ENCODE assay signal across 15 mouse cellular contexts in genomic region chr1:171979969-171980730, GRCm38 (mm10). TPM values are rescaled to one million over a fixed set of nuclear protein-coding genes. Genes with fewer than 3 reads are reported as not detected.
A peak's percentile ranks its signal among the peaks of the same experiment; 100 is the strongest.
DNase-seq lines count a peak whose midpoint lies in the region; ATAC-seq and TF ChIP-seq lines count a peak whose summit lies in the region.
"Had no signal": no experiment of that assay in that cellular context is flagged by ENCODE, and none has a peak within 500 bp of the region (broad histone marks: within the 10 kb centered on the region; RNA-seq: fewer than 3 reads in every experiment).

No protein-coding gene starts in this region.

- WGBS in forebrain, embryonic 11.5 days: 52% methylated on average over 13 of the region's 13 CpGs
- 45% methylated on average over 13 of the region's 13 CpGs for WGBS in midbrain, embryonic 12.5 days

- H3K36me3 ChIP-seq in forebrain, embryonic 11.5 days (ENCODE audit: control insufficient read depth, insufficient read depth, low read length): no peaks in the 10 kb centered on the region
- no peaks in the 10 kb centered on the region for H3K36me3 ChIP-seq in midbrain, embryonic 12.5 days
- H3K36me3 ChIP-seq: embryonic facial prominence, embryonic 12.5 days; limb, embryonic 15.5 days; neural tube, embryonic 15.5 days had no signal

- no peak overlapping the region for H3K27ac ChIP-seq in forebrain, embryonic 11.5 days (ENCODE audit: low read depth, low read length)
- no peak overlapping the region for H3K27ac ChIP-seq in midbrain, embryonic 12.5 days (replicated peaks)
- H3K27ac ChIP-seq in left cerebral cortex, adult 2 months: no peak overlapping the region
- H3K27ac ChIP-seq: embryonic facial prominence, embryonic 12.5 days; limb, embryonic 15.5 days; neural tube, embryonic 15.5 days had no signal

- H3K9me3 ChIP-seq in forebrain, embryonic 11.5 days (ENCODE audit: control insufficient read depth, low read length): no peaks in the 10 kb centered on the region
- H3K9me3 ChIP-seq in midbrain, embryonic 12.5 days: no peaks in the 10 kb centered on the region
- H3K9me3 ChIP-seq: embryonic facial prominence, embryonic 12.5 days; limb, embryonic 15.5 days; neural tube, embryonic 15.5 days had no signal

- intact Hi-C loops in left cerebral cortex, adult 2 months (cut with DNase I): no loop called here

- no peak overlapping the region for H3K9ac ChIP-seq in forebrain, embryonic 11.5 days (ENCODE audit: low read length)
- no peak overlapping the region for H3K9ac ChIP-seq in midbrain, embryonic 12.5 days (replicated peaks)
- H3K9ac ChIP-seq: embryonic facial prominence, embryonic 12.5 days; limb, embryonic 15.5 days; lung, embryonic 14.5 days; neural tube, embryonic 15.5 days had no signal

- no peaks in the 10 kb centered on the region for H3K27me3 ChIP-seq in forebrain, embryonic 11.5 days (ENCODE audit: control insufficient read depth, insufficient read depth, low read length)
- no peaks in the 10 kb centered on the region for H3K27me3 ChIP-seq in midbrain, embryonic 12.5 days
- H3K27me3 ChIP-seq: embryonic facial prominence, embryonic 12.5 days; limb, embryonic 15.5 days; neural tube, embryonic 15.5 days had no signal

- H3K4me1 ChIP-seq in forebrain, embryonic 11.5 days (replicated peaks; ENCODE audit: control insufficient read depth, insufficient read depth, low read length): no peaks in the 10 kb centered on the region
- peaks cover 6% of the 10 kb centered on the region; the same call in 1 of the 2 replicates for H3K4me1 ChIP-seq in midbrain, embryonic 12.5 days
- H3K4me1 ChIP-seq: embryonic facial prominence, embryonic 12.5 days; limb, embryonic 15.5 days; neural tube, embryonic 15.5 days had no signal

- no peak overlapping the region for H3K4me3 ChIP-seq in forebrain, embryonic 11.5 days (ENCODE audit: low read depth, low read length)
- no peak overlapping the region for H3K4me3 ChIP-seq in midbrain, embryonic 12.5 days
- H3K4me3 ChIP-seq in left cerebral cortex, adult 2 months: no peak overlapping the region
- H3K4me3 ChIP-seq: embryonic facial prominence, embryonic 12.5 days; limb, embryonic 15.5 days; neural tube, embryonic 15.5 days had no signal

- no peak overlapping the region for H3K4me2 ChIP-seq in forebrain, embryonic 11.5 days (ENCODE audit: low read depth, low read length, severe bottlenecking)
- H3K4me2 ChIP-seq in midbrain, embryonic 12.5 days (replicated peaks): no peak overlapping the region
- H3K4me2 ChIP-seq: embryonic facial prominence, embryonic 12.5 days; limb, embryonic 15.5 days; lung, embryonic 14.5 days; neural tube, embryonic 15.5 days had no signal

- peak; percentile 89 for ATAC-seq in forebrain, embryonic 11.5 days (replicated peaks; ENCODE audit: low FRiP score)
- peak; percentile 84 for ATAC-seq in midbrain, embryonic 12.5 days (ENCODE audit: low FRiP score, low read depth)
- ATAC-seq: CD4-positive, CD25-positive, alpha-beta regulatory T cell, adult 4 months had no signal

- TF ChIP-seq CTCF in left cerebral cortex, adult 2 months (IDR thresholded peaks at IDR 0.05): no peak

- peak; percentile 46 for DNase-seq in layer of hippocampus, adult 11-12 months (ENCODE audit: low spot score)
- no peak for DNase-seq in layer of hippocampus, adult 9-11 months
- DNase-seq in NIH3T3 (ENCODE audit: low read depth): peak; percentile 10
- peak; percentile 65 for DNase-seq in forebrain, embryonic 11.5 days (ENCODE audit: low spot score)
- DNase-seq in cerebellum, postnatal 25 days: no peak
- DNase-seq in left cerebral cortex, adult 2 months (ENCODE audit: extremely low spot score in 1 of 2, low spot score in 2 of 2): no peak
- no peak for DNase-seq in urinary bladder, adult 18-20 months (ENCODE audit: low spot score in 2 of 2)
- DNase-seq: cerebellum, postnatal 10 days; heart, postnatal 14 days; lung, embryonic 14.5 days had no signal

RNA-seq across cellular contexts. Expression of gene Vangl2, which starts 48.1 kb away (rescaled TPM):
- polyA plus RNA-seq in forebrain, embryonic 11.5 days (2014; fragmentation: Nextera tagmentation; extraction: Ambion mirVana): 47.0 and 49.3 TPM in 2 replicates
- 56.9 and 60.9 TPM in 2 replicates for polyA plus RNA-seq in midbrain, embryonic 12.5 days (2016; fragmentation: Nextera tagmentation; extraction: Ambion mirVana)
- 10 to 100 TPM; 12.5 to 14.5 TPM for total RNA-seq in left cerebral cortex, adult 2 months (2021)

Comparison
In these comparisons a context has a peak if more than half of its experiments do, and no peak if none do; other contexts are left out.
1. DNase-seq: peak in layer of hippocampus, adult 11-12 months (single experiment), NIH3T3 (single experiment) and forebrain, embryonic 11.5 days (single experiment); none in layer of hippocampus, adult 9-11 months (single experiment), cerebellum, postnatal 25 days (0 of 2), left cerebral cortex, adult 2 months (0 of 2) and urinary bladder, adult 18-20 months (0 of 2).